In the genomic region with DNA sequence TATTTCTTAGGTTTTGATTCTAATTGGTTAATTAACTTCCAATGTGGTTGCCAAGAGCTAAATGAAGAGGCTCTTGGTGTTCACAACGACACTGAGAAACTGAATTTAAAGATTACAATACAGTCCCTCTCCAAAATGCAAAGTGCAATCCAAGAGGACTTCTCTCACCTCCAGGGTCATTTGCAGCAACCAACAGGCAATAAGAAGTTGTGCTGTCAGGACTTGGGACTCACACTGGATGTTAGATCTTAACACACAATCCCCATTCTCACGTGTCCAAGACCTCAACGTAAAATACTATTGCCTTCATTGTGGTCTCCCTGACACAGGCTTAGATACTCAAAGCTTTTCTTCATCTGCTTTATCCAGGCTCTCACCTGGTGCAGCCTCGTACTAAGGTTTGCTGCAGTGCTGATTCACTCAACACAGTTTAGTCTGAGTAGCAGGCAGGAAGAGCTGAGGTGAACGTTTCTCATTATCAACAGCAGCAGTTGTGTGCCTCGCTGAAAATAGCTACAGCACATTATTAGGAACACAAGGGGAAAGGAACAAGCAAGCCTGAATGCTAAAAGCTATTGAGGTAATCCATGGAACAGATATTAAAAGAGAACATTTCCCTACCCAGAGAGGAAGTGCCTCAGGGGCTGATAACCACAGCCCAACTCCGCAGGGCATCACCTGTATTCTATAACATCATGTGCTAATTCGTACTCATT, we compare ENCODE assay signal across 24 mouse cellular contexts.
A peak's percentile ranks its signal among the peaks of the same experiment; 100 is the strongest.
DNase-seq lines count a peak whose midpoint lies in the region; ATAC-seq and TF ChIP-seq lines count a peak whose summit lies in the region.
"Had no signal": no experiment of that assay in that cellular context is flagged by ENCODE, and none has a peak within 500 bp of the region (broad histone marks: within the 10 kb centered on the region; RNA-seq: fewer than 3 reads in every experiment).

No protein-coding gene starts in this region.

- no peak for ATAC-seq in midbrain, embryonic 11.5 days (ENCODE audit: low FRiP score)
- no peak for ATAC-seq in midbrain, embryonic 13.5 days
- peak; percentile 60 to 74 for ATAC-seq in hematopoietic stem cell, adult 5-6 weeks (replicated peaks in 1 of 2; ENCODE audit: insufficient read depth in 1 of 2, low FRiP score in 2 of 2, low TSS enrichment in 1 of 2, low read depth in 1 of 2, poor library complexity in 2 of 2, severe bottlenecking in 2 of 2)
- ATAC-seq: forebrain, embryonic 14.5 days had no signal

- DNase-seq in midbrain, embryonic 11.5 days (ENCODE audit: low spot score, missing footprints): peak; percentile 75
- peak; percentile 79 for DNase-seq in MEL (ENCODE audit: low read depth, low spot score)
- DNase-seq in brain, adult 2 months (ENCODE audit: low read depth, low spot score): peak; percentile 40
- DNase-seq in layer of hippocampus, adult 9-10 months (ENCODE audit: low spot score): no peak
- DNase-seq in thymus, postnatal 25 days: no peak
- DNase-seq in kidney, postnatal 10 days: no peak
- DNase-seq: adrenal gland, adult 8-10 months; adrenal gland, postnatal 36 days; cerebellum, adult 18-20 months; cerebellum, adult 9-11 months; cerebellum, postnatal 36 days; gastrocnemius, adult 2 months; gastrocnemius, postnatal 25 days; heart, postnatal 10 days; heart, postnatal 4 days had no signal

- no peak overlapping the region for H3K4me3 ChIP-seq in midbrain, embryonic 11.5 days (ENCODE audit: low read depth, low read length)
- no peak overlapping the region for H3K4me3 ChIP-seq in midbrain, embryonic 13.5 days (replicated peaks)
- peak overlapping the region in 1 of 2 experiments; percentile 2; a peak in 2 of 4 replicates for H3K4me3 ChIP-seq in MEL (ENCODE audit: control insufficient read depth in 1 of 2, insufficient read depth in 1 of 2, low read depth in 2 of 2, low read length in 2 of 2)
- H3K4me3 ChIP-seq: embryonic facial prominence, embryonic 10.5 days; erythroblast, embryonic 14.5 days; forebrain, embryonic 10.5 days; gastrocnemius, adult 2 months; heart, embryonic 10.5 days; hindbrain, embryonic 15.5 days had no signal

- H3K4me2 ChIP-seq in midbrain, embryonic 11.5 days: no peak overlapping the region
- no peak overlapping the region for H3K4me2 ChIP-seq in midbrain, embryonic 13.5 days (replicated peaks)
- H3K4me2 ChIP-seq: hindbrain, embryonic 15.5 days had no signal

- peak; percentile 84 to 86 for TF ChIP-seq EP300 in MEL (IDR thresholded peaks at IDR 0.05; ENCODE audit: low read depth in 1 of 2, low read length in 2 of 2)

- no peaks in the 10 kb centered on the region for H3K4me1 ChIP-seq in midbrain, embryonic 11.5 days (ENCODE audit: control insufficient read depth, insufficient read depth, low read length)
- H3K4me1 ChIP-seq in midbrain, embryonic 13.5 days (replicated peaks): no peaks in the 10 kb centered on the region
- H3K4me1 ChIP-seq in MEL (ENCODE audit: control insufficient read depth in 1 of 2, insufficient read depth in 2 of 2, low read length in 2 of 2): peaks cover 10 to 16% of the 10 kb centered on the region in 2 experiments; a peak in 3 of 4 replicates
- H3K4me1 ChIP-seq: embryonic facial prominence, embryonic 10.5 days; forebrain, embryonic 10.5 days; heart, embryonic 10.5 days; hindbrain, embryonic 15.5 days had no signal

- TF ChIP-seq RAD21 in MEL (IDR thresholded peaks at IDR 0.05; ENCODE audit: low read depth, low read length): no peak; the same call in 1 of the 2 replicates

- no peaks in the 10 kb centered on the region for H3K36me3 ChIP-seq in midbrain, embryonic 11.5 days (ENCODE audit: control insufficient read depth, insufficient read depth, low read length)
- no peaks in the 10 kb centered on the region for H3K36me3 ChIP-seq in midbrain, embryonic 13.5 days
- peaks cover 0 to 16% of the 10 kb centered on the region in 2 experiments; a peak in 2 of 4 replicates for H3K36me3 ChIP-seq in MEL (ENCODE audit: control insufficient read depth in 1 of 2, insufficient read depth in 2 of 2, low read length in 2 of 2)
- H3K36me3 ChIP-seq: embryonic facial prominence, embryonic 10.5 days; forebrain, embryonic 10.5 days; heart, embryonic 10.5 days; hindbrain, embryonic 15.5 days had no signal

- H3K9me3 ChIP-seq in midbrain, embryonic 11.5 days (ENCODE audit: control insufficient read depth, low read length): no peaks in the 10 kb centered on the region
- no peaks in the 10 kb centered on the region for H3K9me3 ChIP-seq in midbrain, embryonic 13.5 days
- no peaks in the 10 kb centered on the region for H3K9me3 ChIP-seq in MEL (replicated peaks; ENCODE audit: insufficient read depth, low read length)
- H3K9me3 ChIP-seq: embryonic facial prominence, embryonic 10.5 days; forebrain, embryonic 10.5 days; heart, embryonic 10.5 days; hindbrain, embryonic 15.5 days had no signal

- H3K27ac ChIP-seq in midbrain, embryonic 11.5 days (ENCODE audit: low read depth, low read length): no peak overlapping the region
- H3K27ac ChIP-seq in midbrain, embryonic 13.5 days: no peak overlapping the region
- peak overlapping the region; percentile 17; the same call in 1 of the 2 replicates for H3K27ac ChIP-seq in MEL (ENCODE audit: control insufficient read depth, low read depth, low read length)
- H3K27ac ChIP-seq: embryonic facial prominence, embryonic 10.5 days; forebrain, embryonic 10.5 days; gastrocnemius, adult 2 months; heart, embryonic 10.5 days; hindbrain, embryonic 15.5 days had no signal

- H3K9ac ChIP-seq in midbrain, embryonic 11.5 days (ENCODE audit: low read length): no peak overlapping the region
- no peak overlapping the region for H3K9ac ChIP-seq in midbrain, embryonic 13.5 days (replicated peaks)
- H3K9ac ChIP-seq in MEL (ENCODE audit: control insufficient read depth, low read depth, low read length, poor library complexity, severe bottlenecking): no peak overlapping the region
- H3K9ac ChIP-seq: hindbrain, embryonic 15.5 days had no signal

- WGBS in midbrain, embryonic 11.5 days: 83% methylated on average over 8 of the region's 8 CpGs
- WGBS in midbrain, embryonic 13.5 days: 79% methylated on average over 8 of the region's 8 CpGs

- no peak for TF ChIP-seq POLR2A in MEL (IDR thresholded peaks at IDR 0.05; ENCODE audit: control insufficient read depth in 1 of 2, insufficient read depth in 1 of 2, low read depth in 1 of 2, low read length in 2 of 2, poor library complexity in 1 of 2)

- no peaks in the 10 kb centered on the region for H3K79me2 ChIP-seq in MEL (ENCODE audit: control insufficient read depth, insufficient read depth, low read length, poor library complexity)

- no peak for TF ChIP-seq CTCF in MEL (IDR thresholded peaks at IDR 0.05 in 2 of 3, conservative IDR thresholded peaks at IDR 0.05 in 1 of 3; ENCODE audit: control insufficient read depth in 1 of 3, insufficient read depth in 1 of 3, low read depth in 2 of 3, low read length in 3 of 3, poor library complexity in 1 of 3, severe bottlenecking in 1 of 3)

- H3K27me3 ChIP-seq in midbrain, embryonic 11.5 days (ENCODE audit: control insufficient read depth, insufficient read depth, low read length): no peaks in the 10 kb centered on the region
- H3K27me3 ChIP-seq in midbrain, embryonic 13.5 days: no peaks in the 10 kb centered on the region
- H3K27me3 ChIP-seq in MEL (ENCODE audit: control insufficient read depth in 1 of 2, insufficient read depth in 2 of 2, low read length in 2 of 2): no peaks in the 10 kb centered on the region
- H3K27me3 ChIP-seq: CH12.LX; hindbrain, embryonic 15.5 days had no signal

TF ChIP-seq in MEL, 35 proteins besides CTCF, POLR2A, EP300 and RAD21:
- TF ChIP-seq SIN3A (IDR thresholded peaks at IDR 0.05; ENCODE audit: low read length): peak; percentile 51; the same call in 1 of the 2 replicates
- peak; percentile 55; the same call in 1 of the 2 replicates for TF ChIP-seq MXI1 (IDR thresholded peaks at IDR 0.05; ENCODE audit: low read depth, low read length)
- no peak for TF ChIP-seq HCFC1 (IDR thresholded peaks at IDR 0.05; ENCODE audit: low read depth, low read length)
- no peak for TF ChIP-seq JUND (IDR thresholded peaks at IDR 0.05; ENCODE audit: low read depth, low read length)
- peak; percentile 15 for TF ChIP-seq SMC3 (IDR thresholded peaks at IDR 0.05; ENCODE audit: low read depth, low read length)
- TF ChIP-seq MYC (IDR thresholded peaks at IDR 0.05; ENCODE audit: low read depth, low read length): peak; percentile 60; the same call in 1 of the 2 replicates
- TF ChIP-seq E2F4 (IDR thresholded peaks at IDR 0.05; ENCODE audit: borderline replicate concordance, low read depth, low read length): no peak
- no peak for TF ChIP-seq ZMIZ1 (IDR thresholded peaks at IDR 0.05; ENCODE audit: low read depth, low read length)
- TF ChIP-seq ETS1 (IDR thresholded peaks at IDR 0.05; ENCODE audit: low read depth, low read length): peak; percentile 80
- TF ChIP-seq MYB (IDR thresholded peaks at IDR 0.05; ENCODE audit: low read depth, low read length): peak; percentile 59; the same call in 1 of the 2 replicates
- TF ChIP-seq GATA1 (IDR thresholded peaks at IDR 0.05; ENCODE audit: low read depth, low read length): peak; percentile 72
- no peak for TF ChIP-seq UBTF (IDR thresholded peaks at IDR 0.05; ENCODE audit: borderline replicate concordance, insufficient read depth, low read depth, low read length)
- peak; percentile 93; the same call in 1 of the 2 replicates for TF ChIP-seq MEF2A (IDR thresholded peaks at IDR 0.05; ENCODE audit: extremely low read depth, insufficient replicate concordance, low read depth, low read length, poor library complexity, severe bottlenecking)
- no peak for TF ChIP-seq CHD1 (IDR thresholded peaks at IDR 0.05; ENCODE audit: low read depth, low read length)
- TF ChIP-seq MAZ (IDR thresholded peaks at IDR 0.05; ENCODE audit: low read depth, low read length): 0 out of 2 replicates have a peak, but pooled peaks have one; percentile 17
- TF ChIP-seq BHLHE40 (IDR thresholded peaks at IDR 0.05; ENCODE audit: borderline replicate concordance, low read depth, low read length): peak; percentile 47; the same call in 1 of the 2 replicates
- TF ChIP-seq MAX (IDR thresholded peaks at IDR 0.05; ENCODE audit: low read length): 0 out of 2 replicates have a peak, but pooled peaks have one; percentile 51
- TF ChIP-seq MAFK (IDR thresholded peaks at IDR 0.05; ENCODE audit: borderline replicate concordance, low read depth, low read length): 0 out of 2 replicates have a peak, but pooled peaks have one; percentile 50
- peak; percentile 42 for TF ChIP-seq TAL1 (IDR thresholded peaks at IDR 0.05; ENCODE audit: low read length)
- peak; percentile 62 for TF ChIP-seq ELF1 (IDR thresholded peaks at IDR 0.05; ENCODE audit: low read depth, low read length)
- TF ChIP-seq POLR2AphosphoS2 (IDR thresholded peaks at IDR 0.05; ENCODE audit: low read length): no peak
- TF ChIP-seq CHD2 (IDR thresholded peaks at IDR 0.05; ENCODE audit: low read length): no peak
- TF ChIP-seq TCF12 (IDR thresholded peaks at IDR 0.05; ENCODE audit: low read depth, low read length): peak; percentile 80
- peak; percentile 60 for TF ChIP-seq RCOR1 (IDR thresholded peaks at IDR 0.05; ENCODE audit: low read depth, low read length)

Comparison
In these comparisons a context has a peak if more than half of its experiments do, and no peak if none do; other contexts are left out.
1. ATAC-seq: peak in hematopoietic stem cell, adult 5-6 weeks (2 of 2); none in midbrain, embryonic 11.5 days (single experiment) and midbrain, embryonic 13.5 days (single experiment).
2. DNase-seq: peak in midbrain, embryonic 11.5 days (single experiment), MEL (single experiment) and brain, adult 2 months (single experiment); none in layer of hippocampus, adult 9-10 months (single experiment), thymus, postnatal 25 days (single experiment) and kidney, postnatal 10 days (single experiment).